Mouse (Mus musculus) spleen, embryonic (tissue): ENCODE measurements around the gene 4930516K23Rik.

Experiments
- CTCF ChIA-PET: fragments of 350-600 bp; sonication (Branson Sonifier 250); formaldehyde crosslinking; loops from one replicate; lab custom pipeline; 2022; lab: Charles Lee

Gene 4930516K23Rik

GRCm38 (mm10) chr7:104061345-104061744 lies at the start of gene 4930516K23Rik:
Gene 4930516K23Rik (minus strand): TSS chr7:104061445.
- CTCF ChIA-PET: no interaction called here

GRCm38 (mm10) chr7:104104757-104104972 lies 43.4 kb upstream of the 4930516K23Rik start, which contains the start of gene Olfr646:
Gene Olfr646 (plus strand): TSS chr7:104104873.
- CTCF ChIA-PET: no interaction called here

- CTCF ChIA-PET: no interaction called here
Observed at GRCm38 (mm10) chr7:104103913-104104756, 42.9 kb upstream of the 4930516K23Rik start.

GRCm38 (mm10) chr7:104085365-104085764 lies 24.1 kb upstream of the 4930516K23Rik start, which contains the start of gene Olfr645:
Gene Olfr645 (minus strand): TSS chr7:104085465.
- CTCF ChIA-PET: no interaction called here

- CTCF ChIA-PET: no interaction called here
Observed at GRCm38 (mm10) chr7:104071769-104072168, 10.5 kb upstream of the 4930516K23Rik start, which contains the start of gene Olfr644. Gene Olfr644 (minus strand): TSS chr7:104071869.

- CTCF ChIA-PET: no interaction called here
Observed at GRCm38 (mm10) chr7:104059215-104059614, 2.0 kb downstream of the 4930516K23Rik start.

- CTCF ChIA-PET: no interaction called here
Observed at GRCm38 (mm10) chr7:104052566-104052965, 8.7 kb downstream of the 4930516K23Rik start, which contains the start of gene Olfr642. Gene Olfr642 (minus strand): TSS chr7:104052666.

- CTCF ChIA-PET: no interaction called here
Observed at GRCm38 (mm10) chr7:104050745-104051144, 10.5 kb downstream of the 4930516K23Rik start.

- CTCF ChIA-PET: no interaction called here
Observed at GRCm38 (mm10) chr7:104035145-104035544, 26.1 kb downstream of the 4930516K23Rik start, which contains the start of gene Olfr641. Gene Olfr641 (plus strand): TSS chr7:104035445.

GRCm38 (mm10) chr7:104026978-104027377 lies 34.3 kb downstream of the 4930516K23Rik start:
- CTCF ChIA-PET: no interaction called here

GRCm38 (mm10) chr7:104025473-104025872 lies 35.8 kb downstream of the 4930516K23Rik start, which contains the start of gene Olfr640:
Gene Olfr640 (minus strand): TSS chr7:104025573.
- CTCF ChIA-PET: no interaction called here

GRCm38 (mm10) chr7:104021651-104022050 lies 39.6 kb downstream of the 4930516K23Rik start:
- CTCF ChIA-PET: no interaction called here

- CTCF ChIA-PET: no interaction called here
Observed at GRCm38 (mm10) chr7:104018953-104019352, 42.3 kb downstream of the 4930516K23Rik start.

- CTCF ChIA-PET: no interaction called here
Observed at GRCm38 (mm10) chr7:104017203-104017602, 44.0 kb downstream of the 4930516K23Rik start, which contains the start of gene Olfr639. Gene Olfr639 (minus strand): TSS chr7:104017303.
